Mouse (Mus musculus) ES-E14 (cell line): Measurements from ENCODE around the gene Usp29.

Source experiments
- CHD2 ChIP-seq: IDR thresholded peaks from 2 replicates; pipeline ENCODE4 v1.6.1; 2014; ENCODE audit warnings: mild to moderate bottlenecking, low read depth, low read length, inconsistent platforms
- HCFC1 ChIP-seq: IDR thresholded peaks from 2 replicates; pipeline ENCODE4 v1.6.1; 2012; ENCODE audit warnings: low read length, inconsistent platforms, borderline replicate concordance; ENCODE audit not compliant: insufficient read depth
- MAFK ChIP-seq: IDR thresholded peaks from 2 replicates; pipeline ENCODE4 v1.6.1; 2014; ENCODE audit warnings: mild to moderate bottlenecking, low read depth, low read length, inconsistent platforms; ENCODE audit not compliant: insufficient read depth
- ZC3H11A ChIP-seq: IDR thresholded peaks from 2 replicates; pipeline ENCODE4 v1.6.1; 2012; ENCODE audit warnings: low read depth, mild to moderate bottlenecking, inconsistent platforms, low read length, borderline replicate concordance
- ZNF384 ChIP-seq: IDR thresholded peaks from 2 replicates; pipeline ENCODE4 v1.6.1; 2012; ENCODE audit warnings: low read depth, low read length, inconsistent platforms

DNA sequence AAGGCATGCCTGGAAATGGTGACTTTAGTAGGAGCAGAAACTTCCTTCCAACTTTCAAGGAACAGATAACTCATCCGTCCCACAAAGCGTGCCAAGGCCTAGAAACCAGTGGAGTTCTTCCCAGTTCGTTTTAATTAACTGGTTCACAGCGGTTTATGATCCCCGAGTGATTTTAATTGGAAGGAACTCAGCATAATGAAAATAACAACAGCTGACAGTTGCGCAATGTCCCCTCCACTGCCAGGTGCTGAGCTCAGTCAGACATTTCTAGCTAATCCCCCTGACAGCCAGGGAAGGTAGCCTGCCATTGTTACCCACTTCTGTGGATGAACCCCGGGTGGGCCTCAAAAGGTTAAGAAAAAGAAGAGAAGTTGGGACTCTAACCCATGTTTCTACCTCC is 18.8 kb downstream of the Usp29 start:
- TF ChIP-seq ZNF384 = no peak
- TF ChIP-seq ZC3H11A = no peak
- TF ChIP-seq MAFK = no peak
- no peak for TF ChIP-seq CHD2
- no peak for TF ChIP-seq HCFC1
